Mouse (Mus musculus) brown adipose tissue, adult 24 weeks (tissue): ENCODE measurements around the gene Bspry. TPM values are rescaled to one million over a fixed set of nuclear protein-coding genes. Genes with fewer than 3 reads are reported as not detected.

Experiments used
- H3K27ac ChIP-seq: fragments of 200-500 bp; replicated peaks from 2 replicates; pipeline ENCODE4 v1.5.1; 2012; ENCODE audit warnings: low read depth, mild to moderate bottlenecking, low read length
- H3K4me1 ChIP-seq: fragments of 200-500 bp; 2 replicates; pipeline ENCODE4 v1.6.1; 2012; ENCODE audit warnings: low read length, mixed read lengths; ENCODE audit not compliant: control insufficient read depth, insufficient read depth, insufficient read length
- H3K4me3 ChIP-seq: fragments of 200-500 bp; 2 replicates; pipeline ENCODE4 v1.5.1; 2012; ENCODE audit warnings: low read depth, mild to moderate bottlenecking, low read length, moderate library complexity; ENCODE audit not compliant: insufficient read depth
- polyA plus RNA-seq: library from polyadenylated mRNA; stranded (reverse); fragments of >200 nt; gene quantifications from 2 replicates; pipeline ENCODE4 v1.2.4, GENCODE M21; 2012; ENCODE audit not compliant: missing spikeins, insufficient read depth, insufficient read length

Bspry gene
- polyA plus RNA-seq, 1 experiment, result not detected

- H3K4me3 ChIP-seq, result no peak overlapping the region
- no peak overlapping the region for H3K27ac ChIP-seq
- peaks cover 3% of the 10 kb centered on the region; the same call in 1 of the 2 replicates for H3K4me1 ChIP-seq
Measured at GRCm38 (mm10) chr4:62496815-62497214, 17.0 kb downstream of the Bspry start.

- peaks cover 7% of the 10 kb centered on the region for H3K4me1 ChIP-seq
- no peak overlapping the region for H3K27ac ChIP-seq
- no peak overlapping the region for H3K4me3 ChIP-seq
Measured at GRCm38 (mm10) chr4:62500799-62501198, 20.9 kb downstream of the Bspry start.

- Histone ChIP-seq H3K27ac (peak overlapping the region; percentile 62), H3K4me3 (peak overlapping the region; percentile 84)
Measured at GRCm38 (mm10) chr4:62501534-62501933, 21.7 kb downstream of the Bspry start.

GRCm38 (mm10) chr4:62501964-62502732 is 22.3 kb downstream of the Bspry start:
- Histone ChIP-seq H3K27ac (peak overlapping the region; percentile 97), H3K4me1 (peaks cover 4% of the 10 kb centered on the region; the same call in 1 of the 2 replicates), H3K4me3 (peak overlapping the region; percentile 84)

More at GRCm38 (mm10) chr4:62501534-62501933, 21.7 kb downstream of the Bspry start:
- peaks cover 4% of the 10 kb centered on the region; the same call in 1 of the 2 replicates for H3K4me1 ChIP-seq

- H3K4me3 ChIP-seq, result no peak overlapping the region
- peak overlapping the region; percentile 97; the same call in 1 of the 2 replicates for H3K27ac ChIP-seq
- H3K4me1 ChIP-seq, result peaks cover 4% of the 10 kb centered on the region; the same call in 1 of the 2 replicates
Measured at GRCm38 (mm10) chr4:62502969-62503368, 23.1 kb downstream of the Bspry start.

- peaks cover 4% of the 10 kb centered on the region; the same call in 1 of the 2 replicates for H3K4me1 ChIP-seq
- H3K4me3 ChIP-seq, result peak within 1 kb of the TSS; percentile 84
- H3K27ac ChIP-seq, result peak within 1 kb of the TSS; percentile 97
Measured at GRCm38 (mm10) chr4:62503374-62503970, 23.6 kb downstream of the Bspry start, which contains the start of gene Hdhd3. Hdhd3 (minus strand) TSS chr4:62503467.

GRCm38 (mm10) chr4:62505991-62506390 is 26.1 kb downstream of the Bspry start:
- H3K27ac ChIP-seq, result no peak overlapping the region
- no peak overlapping the region for H3K4me3 ChIP-seq
- H3K4me1 ChIP-seq, result peaks cover 4% of the 10 kb centered on the region; the same call in 1 of the 2 replicates

GRCm38 (mm10) chr4:62506798-62507197 is 26.9 kb downstream of the Bspry start:
- Histone ChIP-seq H3K4me3 (no peak overlapping the region), H3K4me1 (peaks cover 4% of the 10 kb centered on the region; the same call in 1 of the 2 replicates), H3K27ac (no peak overlapping the region)

- H3K4me3 ChIP-seq, result no peak overlapping the region
- H3K27ac ChIP-seq, result no peak overlapping the region
- no peaks in the 10 kb centered on the region for H3K4me1 ChIP-seq
Measured at GRCm38 (mm10) chr4:62508839-62509238, 29.0 kb downstream of the Bspry start.

- H3K4me3 ChIP-seq, result no peak overlapping the region
- H3K4me1 ChIP-seq, result no peaks in the 10 kb centered on the region
- no peak overlapping the region for H3K27ac ChIP-seq
Measured at GRCm38 (mm10) chr4:62509946-62510345, 30.1 kb downstream of the Bspry start.

- Histone ChIP-seq H3K4me3 (no peak overlapping the region), H3K4me1 (peaks cover 17% of the 10 kb centered on the region), H3K27ac (no peak overlapping the region)
Measured at GRCm38 (mm10) chr4:62513998-62514506, 34.2 kb downstream of the Bspry start.

GRCm38 (mm10) chr4:62514995-62515394 is 35.1 kb downstream of the Bspry start:
- Histone ChIP-seq H3K4me3 (no peak overlapping the region), H3K27ac (no peak overlapping the region), H3K4me1 (peaks cover 17% of the 10 kb centered on the region)

- no peak overlapping the region for H3K4me3 ChIP-seq
Measured at GRCm38 (mm10) chr4:62515490-62515889, 35.6 kb downstream of the Bspry start.

GRCm38 (mm10) chr4:62516079-62516478 is 36.2 kb downstream of the Bspry start:
- Histone ChIP-seq H3K27ac (peak overlapping the region; percentile 69), H3K4me1 (peaks cover 17% of the 10 kb centered on the region), H3K4me3 (no peak overlapping the region)

More at GRCm38 (mm10) chr4:62515490-62515889, 35.6 kb downstream of the Bspry start:
- Histone ChIP-seq H3K4me1 (peaks cover 17% of the 10 kb centered on the region), H3K27ac (peak overlapping the region; percentile 69)

- peak overlapping the region; percentile 59 for H3K27ac ChIP-seq
- H3K4me1 ChIP-seq, result peaks cover 17% of the 10 kb centered on the region
- H3K4me3 ChIP-seq, result no peak overlapping the region
Measured at GRCm38 (mm10) chr4:62516579-62516978, 36.7 kb downstream of the Bspry start.
